Mouse (Mus musculus): ENCODE measurements around the gene Gatad1.
"Not testable (repeated sequence)": the region's sequence is repeated elsewhere in the genome, so short reads cannot be mapped to it uniquely, and the experiment has no call there.

The Gatad1 gene

GRCm38 (mm10) chr5:3635286-3635685 is 21.7 kb downstream of the Gatad1 start:
- no peak for DNase-seq (ENCODE audit: extremely low spot score, low spot score)

- no peak for DNase-seq (ENCODE audit: extremely low spot score, low spot score)
These were observed 23.0 kb downstream of the Gatad1 start for GRCm38 (mm10) chr5:3633951-3634350.

GRCm38 (mm10) chr5:3633315-3633714 is 23.7 kb downstream of the Gatad1 start:
- no peak for DNase-seq (ENCODE audit: extremely low spot score, low spot score)

- no peak for DNase-seq (ENCODE audit: extremely low spot score, low spot score)
These were observed 24.7 kb downstream of the Gatad1 start for GRCm38 (mm10) chr5:3632285-3632684.

- no peak for DNase-seq (ENCODE audit: extremely low spot score, low spot score)
These were observed 25.3 kb downstream of the Gatad1 start for GRCm38 (mm10) chr5:3631512-3632271.

- DNase-seq (ENCODE audit: extremely low spot score, low spot score), result no peak
These were observed 26.9 kb downstream of the Gatad1 start for GRCm38 (mm10) chr5:3630055-3630454.

- DNase-seq (ENCODE audit: extremely low spot score, low spot score), result no peak
These were observed 36.5 kb downstream of the Gatad1 start for GRCm38 (mm10) chr5:3620486-3620885.

- DNase-seq (ENCODE audit: extremely low spot score, low spot score), result not testable (repeated sequence)
These were observed 45.1 kb downstream of the Gatad1 start for GRCm38 (mm10) chr5:3611835-3612234.

- no peak for DNase-seq (ENCODE audit: extremely low spot score, low spot score)
These were observed 47.7 kb downstream of the Gatad1 start for GRCm38 (mm10) chr5:3609241-3609640.

- DNase-seq (ENCODE audit: extremely low spot score, low spot score), result no peak
These were observed 49.9 kb downstream of the Gatad1 start for GRCm38 (mm10) chr5:3607114-3607513.

- DNase-seq (ENCODE audit: extremely low spot score, low spot score), result no peak
These were observed 56.2 kb downstream of the Gatad1 start for GRCm38 (mm10) chr5:3600790-3601189.

- no peak for DNase-seq (ENCODE audit: extremely low spot score, low spot score)
These were observed 56.7 kb downstream of the Gatad1 start for GRCm38 (mm10) chr5:3600298-3600697.

- DNase-seq (ENCODE audit: extremely low spot score, low spot score), result no peak
These were observed 58.2 kb downstream of the Gatad1 start for GRCm38 (mm10) chr5:3598766-3599165.

GRCm38 (mm10) chr5:3597171-3597570 is 59.8 kb downstream of the Gatad1 start:
- DNase-seq (ENCODE audit: extremely low spot score, low spot score), result no peak

GRCm38 (mm10) chr5:3596399-3596766 is 60.6 kb downstream of the Gatad1 start, which contains the start of gene Rbm48:
TSS of gene Rbm48 (minus strand) at chr5:3596585.
- DNase-seq (ENCODE audit: extremely low spot score, low spot score), result peak; percentile 73

- peak; percentile 93 for DNase-seq (ENCODE audit: extremely low spot score, low spot score)
These were observed 61.1 kb downstream of the Gatad1 start, which contains the start of gene Pex1 for GRCm38 (mm10) chr5:3595693-3596398. TSS of gene Pex1 (plus strand) at chr5:3596066.

Data from neural tube, embryonic 10.5 days (tissue).